Mouse (Mus musculus): ENCODE measurements around the gene Dse.
"Not testable (repeated sequence)": the region's sequence is repeated elsewhere in the genome, so short reads cannot be mapped to it uniquely, and the experiment has no call there.

Gene Dse

DNA sequence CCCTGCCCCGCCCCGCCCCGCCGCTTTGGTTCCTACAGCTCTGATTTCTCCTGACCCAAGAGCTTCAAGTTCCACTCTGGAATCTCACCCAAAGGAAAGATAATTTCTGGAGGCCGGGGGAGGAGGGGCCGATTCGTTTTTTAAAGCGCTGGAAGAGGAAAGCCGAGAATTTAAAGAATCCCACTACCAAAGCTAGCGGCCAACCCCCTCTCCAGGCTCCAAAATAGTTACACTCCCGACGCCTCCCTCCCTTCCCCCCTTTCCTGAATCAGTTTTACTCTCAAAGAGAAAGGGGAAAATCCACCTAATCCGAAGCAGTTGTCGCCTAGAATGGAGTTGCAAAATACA lies at the start of gene Dse:
Dse (minus strand) TSS at position 213 of the 348 bp plus-strand sequence.
- DNase-seq: no peak

GRCm38 (mm10) chr10:34252833-34253232 lies 45.3 kb upstream of the Dse start:
- not testable (repeated sequence) for DNase-seq

- DNase-seq: no peak
These were observed 42.1 kb upstream of the Dse start for GRCm38 (mm10) chr10:34249594-34249993.

DNA sequence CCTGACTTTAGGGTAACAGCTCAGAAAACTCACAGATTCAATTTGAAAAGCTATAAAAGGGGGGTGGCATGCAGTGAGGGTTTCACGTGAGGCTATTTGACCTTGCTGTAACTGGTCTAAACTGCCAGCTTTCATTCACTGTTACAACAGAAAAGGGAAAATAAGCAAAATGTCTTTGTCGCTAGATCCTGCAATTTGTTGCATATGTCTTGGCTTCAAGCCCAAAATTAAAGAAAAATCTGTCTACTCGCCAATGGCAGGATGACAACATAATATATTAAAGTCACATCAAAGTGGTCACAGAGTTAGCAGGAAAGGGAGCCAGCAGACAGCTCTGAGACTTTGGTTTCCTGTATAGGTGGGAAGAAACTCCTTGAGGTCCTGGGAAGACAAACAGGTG lies 40.2 kb upstream of the Dse start:
- no peak for DNase-seq

- no peak for DNase-seq
These were observed 38.6 kb upstream of the Dse start for GRCm38 (mm10) chr10:34246106-34246505.

- DNase-seq: no peak
These were observed 37.2 kb upstream of the Dse start for GRCm38 (mm10) chr10:34244745-34245144.

- no peak for DNase-seq
These were observed 31.0 kb upstream of the Dse start for GRCm38 (mm10) chr10:34238536-34238935.

- DNase-seq: no peak
These were observed 29.1 kb upstream of the Dse start for GRCm38 (mm10) chr10:34236569-34236968.

GRCm38 (mm10) chr10:34235384-34235783 lies 27.9 kb upstream of the Dse start:
- DNase-seq: no peak

- DNase-seq: no peak
These were observed 26.6 kb upstream of the Dse start for GRCm38 (mm10) chr10:34233931-34234745.

GRCm38 (mm10) chr10:34233418-34233817 lies 25.9 kb upstream of the Dse start:
- DNase-seq: no peak

- DNase-seq: no peak
These were observed 22.7 kb upstream of the Dse start for GRCm38 (mm10) chr10:34230121-34230675.

- DNase-seq: no peak
These were observed 22.0 kb upstream of the Dse start for GRCm38 (mm10) chr10:34229491-34229890.

DNA sequence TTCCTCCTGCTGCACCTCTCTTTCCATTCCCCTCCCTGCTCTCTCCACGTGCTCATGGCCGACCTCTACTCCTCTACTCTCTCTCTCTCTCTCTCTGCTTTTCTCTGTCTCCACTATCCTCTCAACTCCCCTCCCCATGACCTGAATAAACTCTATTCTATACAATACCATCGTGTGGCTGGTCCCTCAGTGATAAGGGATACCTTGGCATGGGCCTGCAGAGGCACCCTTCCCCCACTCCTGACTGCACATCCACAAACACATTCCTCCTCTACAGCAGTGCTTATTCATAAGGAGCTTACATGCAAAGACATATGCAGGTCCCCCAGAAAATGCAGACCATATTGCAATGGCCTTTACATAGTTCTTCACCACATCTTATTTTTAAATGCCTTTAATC lies 16.1 kb upstream of the Dse start:
- no peak for DNase-seq

DNA sequence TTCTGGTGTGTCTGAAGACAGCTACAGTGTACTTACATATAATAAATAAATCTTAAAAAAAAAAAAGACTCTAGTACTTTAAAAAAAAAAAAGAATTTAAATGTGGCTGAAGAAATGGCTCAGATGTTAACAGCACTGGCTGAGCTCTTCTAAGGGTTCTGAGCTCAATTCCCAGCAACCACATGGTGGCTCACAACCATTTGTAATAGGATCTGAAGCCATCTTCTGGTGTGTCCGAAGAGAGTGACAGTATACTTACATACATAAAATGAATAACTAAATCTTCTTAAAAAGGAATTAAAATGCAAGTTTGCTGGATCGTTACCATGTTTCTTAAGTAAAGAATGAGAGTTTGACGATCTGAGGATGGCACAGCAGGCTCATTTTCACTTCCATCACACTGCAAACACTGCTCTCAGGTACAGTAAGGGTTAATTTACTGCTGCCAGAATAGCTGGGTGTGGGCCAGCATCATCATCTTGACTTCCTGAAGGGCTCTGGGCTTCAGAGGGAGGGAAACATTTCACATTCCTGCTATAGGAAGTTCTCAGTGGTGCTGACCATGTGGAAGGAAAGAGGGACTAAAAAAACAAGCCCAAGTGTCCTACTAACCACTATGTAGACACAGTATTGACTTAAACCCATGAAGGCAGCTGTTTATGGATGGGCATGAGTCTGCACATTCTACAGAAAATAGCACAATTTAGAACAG lies 14.6 kb upstream of the Dse start:
- DNase-seq: no peak

DNA sequence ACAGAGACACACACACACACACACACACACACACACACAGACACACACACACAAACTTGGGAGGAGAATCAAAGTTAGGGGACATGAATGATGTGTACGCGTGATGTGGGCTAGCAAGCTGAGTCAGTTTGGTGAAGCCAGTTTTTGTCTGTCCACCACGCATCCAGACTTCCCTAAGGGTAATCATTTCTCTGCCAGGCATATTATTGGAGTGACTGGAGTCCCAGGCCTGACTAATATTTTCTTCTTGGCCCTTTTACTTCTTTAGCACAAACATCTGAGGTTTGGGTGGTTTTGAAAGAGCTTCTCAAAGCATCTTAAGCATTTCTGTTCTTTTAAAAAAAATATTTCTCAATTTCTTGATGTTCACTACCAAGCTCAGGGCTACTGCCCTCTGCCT lies 10.7 kb upstream of the Dse start:
- DNase-seq: no peak

GRCm38 (mm10) chr10:34215667-34216066 lies 8.2 kb upstream of the Dse start:
- DNase-seq: no peak

GRCm38 (mm10) chr10:34209951-34210350 lies 2.4 kb upstream of the Dse start:
- no peak for DNase-seq

DNA sequence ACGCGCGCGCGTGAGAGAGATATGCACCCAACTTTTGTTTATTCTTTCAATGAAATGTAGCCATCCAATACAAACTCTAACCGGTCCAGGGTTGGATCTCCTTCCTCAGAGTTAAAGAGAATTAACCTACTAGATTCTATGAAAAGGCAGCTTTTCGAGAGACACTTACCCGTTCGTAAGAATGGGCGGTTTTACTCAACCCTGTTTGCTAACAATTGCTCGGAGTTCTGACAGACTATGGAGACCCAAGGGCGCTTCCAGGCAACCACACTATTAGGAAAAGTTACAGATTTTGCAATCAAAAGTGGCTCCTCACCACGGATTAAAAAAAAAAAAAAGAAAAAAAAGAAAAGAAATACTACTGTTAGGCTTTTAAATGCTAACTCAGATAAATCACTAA lies 516 bp upstream of the Dse start:
- no peak for DNase-seq

GRCm38 (mm10) chr10:34206783-34207502 lies 572 bp downstream of the Dse start:
- peak; percentile 81 for DNase-seq

DNA sequence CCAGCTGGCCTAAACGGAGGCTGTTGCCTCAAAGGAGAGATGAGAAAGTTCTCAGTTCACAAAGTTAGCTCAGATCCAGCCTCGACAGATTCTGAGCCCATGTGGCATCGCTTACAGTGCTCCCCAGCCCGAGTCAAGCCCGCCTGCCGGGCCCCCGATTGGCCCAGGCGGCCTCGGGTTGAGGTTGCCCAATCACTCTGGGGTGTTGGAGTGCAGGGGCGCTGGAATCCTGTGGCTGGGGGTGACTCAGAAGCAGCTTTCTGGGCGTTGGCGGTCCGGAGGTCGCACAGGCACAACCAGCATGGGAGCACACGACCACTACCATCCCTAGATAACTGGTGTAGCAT lies 1.1 kb downstream of the Dse start:
- DNase-seq: no peak

GRCm38 (mm10) chr10:34205825-34206224 lies 1.7 kb downstream of the Dse start:
- DNase-seq: no peak

DNA sequence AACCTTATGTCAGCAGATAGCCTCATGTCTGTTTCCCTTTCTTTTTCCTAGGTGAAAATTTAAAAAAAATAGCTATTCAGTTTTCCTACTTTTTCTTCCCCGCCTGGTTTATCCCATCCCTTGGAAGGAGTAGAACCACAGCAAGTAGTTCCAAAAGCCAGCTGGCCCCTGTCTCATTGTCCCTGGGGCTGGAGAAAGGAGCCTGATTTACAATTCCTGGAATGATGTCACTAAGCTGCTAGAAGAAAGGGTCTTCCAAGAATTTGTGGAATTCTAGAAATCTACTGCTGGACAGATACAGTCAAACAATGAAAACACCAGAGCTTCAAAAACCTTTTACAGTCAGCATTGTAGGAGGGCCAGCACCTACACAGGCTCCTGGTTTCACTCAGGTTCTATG lies 6.8 kb downstream of the Dse start:
- DNase-seq: no peak

GRCm38 (mm10) chr10:34198574-34198973 lies 8.9 kb downstream of the Dse start:
- no peak for DNase-seq
